Mouse (Mus musculus): ENCODE data around the gene Arl2bp.

- TF ChIP-seq GATA1 (IDR thresholded peaks at IDR 0.05; ENCODE audit: low read length) (no peak), TAL1 (IDR thresholded peaks at IDR 0.05; ENCODE audit: low read length) (no peak)
Measured at GRCm38 (mm10) chr8:94674384-94674783, 8.0 kb downstream of the Arl2bp start.

Measured in erythroblast, embryonic 14.5 days (primary cell).